Mouse (Mus musculus) MN1 (cell line): Measurements from ENCODE around the gene 2210016L21Rik.

Source experiments
- DNase-seq: peaks from one replicate; pipeline ENCODE4 v3.0.0-alpha.2; 2016; ENCODE audit warnings: low spot score

2210016L21Rik gene

DNA sequence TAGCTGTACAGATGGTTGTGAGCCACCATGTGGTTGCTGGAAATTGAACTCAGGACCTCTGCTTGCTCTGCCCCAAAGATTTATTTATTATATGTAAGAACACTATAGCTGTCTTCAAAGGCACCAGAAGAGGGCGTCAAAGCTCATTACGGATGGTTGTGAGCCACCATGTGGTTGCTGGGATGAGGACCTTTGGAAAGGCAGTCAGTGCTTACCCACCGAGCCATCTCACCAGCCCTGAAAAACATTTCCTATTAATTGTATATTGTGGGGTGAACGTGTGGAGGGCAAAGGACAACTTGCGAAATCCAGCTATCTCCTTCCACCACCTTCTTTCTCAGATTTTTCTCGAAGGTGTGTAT is 36.9 kb downstream of the 2210016L21Rik start:
- peak; percentile 68 for DNase-seq

- DNase-seq: peak; percentile 69
Measured at GRCm38 (mm10) chr5:114979250-114980121, 37.5 kb downstream of the 2210016L21Rik start.

DNA sequence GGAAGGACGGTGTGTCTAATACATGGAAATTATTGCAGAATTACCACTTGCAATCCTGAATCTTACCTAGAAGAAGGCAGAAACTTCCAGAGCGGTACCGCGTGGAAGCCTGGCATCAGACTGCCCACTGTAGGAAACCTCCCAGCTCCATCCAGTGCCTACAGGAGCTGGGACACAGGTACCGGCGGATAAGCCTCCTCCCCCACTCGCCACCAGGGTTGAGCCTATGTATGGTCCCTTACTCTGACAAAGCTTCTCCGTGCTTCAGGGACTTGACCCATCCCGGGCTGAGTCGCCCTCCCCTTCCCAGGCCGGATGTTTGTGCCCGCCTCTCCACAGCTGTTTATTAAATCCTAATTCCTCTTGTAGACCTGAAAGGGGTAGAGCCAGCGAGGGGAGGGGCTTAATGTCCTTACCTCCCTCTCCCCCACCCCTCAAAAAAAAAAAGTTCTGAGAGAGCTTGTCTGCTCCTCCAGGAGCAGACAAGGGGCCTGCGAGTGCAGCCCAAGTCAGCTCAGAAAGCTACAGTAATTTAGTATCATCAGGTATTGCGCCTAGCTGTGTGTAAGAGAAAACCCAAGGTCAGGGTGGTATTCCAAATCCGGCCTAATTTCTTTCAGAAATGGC is 38.3 kb downstream of the 2210016L21Rik start:
- DNase-seq: peak; percentile 17

DNA sequence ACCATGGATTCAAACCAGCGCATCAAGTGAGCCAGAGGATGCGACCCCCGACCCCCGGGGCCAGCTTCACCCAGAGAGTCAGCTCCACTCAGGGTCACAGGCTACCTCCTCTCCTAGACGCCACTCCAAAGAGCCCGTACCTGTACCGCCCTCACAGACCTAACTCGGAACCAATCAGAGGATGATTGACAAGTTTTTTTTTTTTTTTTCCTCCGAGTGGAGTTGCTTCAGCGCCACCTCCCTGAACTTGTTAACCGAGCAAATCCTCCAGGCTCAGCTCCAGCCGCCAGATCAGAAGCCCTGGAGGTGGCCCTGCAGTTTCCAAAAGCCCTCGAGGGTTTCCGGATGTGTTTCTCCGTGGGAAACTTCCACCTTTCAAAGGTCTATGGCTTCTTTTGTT is 40.0 kb downstream of the 2210016L21Rik start:
- DNase-seq: no peak

DNA sequence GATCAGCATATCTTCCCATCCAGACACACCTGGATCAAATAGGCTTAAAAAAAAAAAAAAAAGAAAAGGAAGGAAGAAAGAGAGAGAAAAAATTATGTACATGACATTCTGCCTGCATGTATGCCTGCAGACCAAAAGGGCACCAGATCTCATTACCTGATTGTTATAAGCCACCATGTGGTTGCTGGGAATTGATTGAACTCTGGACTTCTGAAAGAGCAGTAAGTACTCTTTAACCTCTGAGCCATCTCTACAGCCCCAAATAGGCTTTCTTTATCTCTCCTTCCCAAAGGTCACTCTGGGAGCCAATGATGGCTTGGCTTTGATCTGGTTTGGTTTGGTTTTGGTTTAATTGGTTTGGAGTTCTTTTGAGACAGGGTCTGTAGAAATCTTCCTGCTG is 43.1 kb downstream of the 2210016L21Rik start:
- no peak for DNase-seq

DNA sequence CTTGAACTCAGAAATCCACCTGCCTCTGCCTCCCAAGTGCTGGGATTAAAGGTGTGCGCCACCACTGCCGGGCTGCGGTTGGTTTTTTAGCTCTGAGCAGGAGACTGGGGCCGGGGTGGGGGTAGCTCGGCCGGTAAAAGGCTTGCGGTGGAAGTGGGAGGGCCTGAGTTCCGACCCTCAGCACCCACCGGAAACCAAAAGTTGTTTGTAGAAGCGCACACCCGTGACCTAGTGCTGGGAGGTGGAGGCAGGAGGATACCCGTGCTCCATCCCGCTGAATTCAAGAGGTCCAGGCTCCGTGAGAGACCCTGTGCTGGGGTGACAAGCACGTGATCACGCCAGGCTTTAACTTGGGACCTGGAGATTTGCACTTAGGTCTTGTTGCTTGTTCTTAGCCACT is 54.5 kb downstream of the 2210016L21Rik start:
- DNase-seq: no peak

DNA sequence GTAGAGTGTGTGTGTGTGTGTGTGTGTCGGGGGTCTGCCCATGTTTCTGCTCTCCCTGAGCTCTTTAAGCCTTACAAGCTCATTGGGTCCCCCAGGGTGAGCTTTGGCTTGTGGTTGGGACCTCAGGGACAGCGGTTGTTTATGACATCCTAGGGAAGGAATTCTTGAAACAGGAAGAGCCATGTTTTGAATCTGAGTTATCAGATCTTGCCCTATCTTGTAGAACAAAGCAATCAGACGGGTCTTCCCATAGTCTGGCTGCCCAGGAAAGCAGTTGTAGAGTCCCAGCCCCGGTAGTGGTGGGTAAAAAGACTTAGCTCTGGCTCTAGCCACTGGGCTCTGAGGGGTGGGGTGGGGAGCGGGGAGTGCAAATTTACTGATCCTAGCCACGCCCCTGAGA is 55.4 kb downstream of the 2210016L21Rik start:
- DNase-seq: no peak
